Mouse (Mus musculus) E14TG2a.4 (cell line): ENCODE measurements around the gene Plcz1.

Source experiments
- CTCF ChIP-seq: conservative IDR thresholded peaks from 2 replicates; pipeline ENCODE4 v1.5.1; 2014; ENCODE audit warnings: low read length
- NANOG ChIP-seq: IDR thresholded peaks from 2 replicates; pipeline ENCODE4 v1.6.1; 2014; ENCODE audit warnings: borderline replicate concordance, low read length, mixed read lengths
- POU5F1 ChIP-seq: IDR thresholded peaks from 2 replicates; pipeline ENCODE4 v1.6.1; 2014; ENCODE audit warnings: low read length, borderline replicate concordance

- TF ChIP-seq CTCF (no peak), NANOG (no peak), POU5F1 (no peak)
These were observed at the start of gene Plcz1 for GRCm38 (mm10) chr6:140041357-140041756.
